Mouse (Mus musculus) spleen, adult 2 months (tissue): ENCODE data around the gene Zfp978.
"Not testable (repeated sequence)": the region's sequence is repeated elsewhere in the genome, so short reads cannot be mapped to it uniquely, and the experiment has no call there.

Experiments
- CTCF ChIP-seq: fragments of 200-500 bp; IDR thresholded peaks from 2 replicates; pipeline ENCODE4 v1.5.1; 2011; ENCODE audit warnings: mild to moderate bottlenecking, inconsistent platforms; ENCODE audit not compliant: insufficient read depth, insufficient read length, insufficient replicate concordance; ENCODE audit errors: extremely low read depth
- POLR2A ChIP-seq: fragments of 200-500 bp; IDR thresholded peaks from 2 replicates; pipeline ENCODE4 v1.6.1; 2011; ENCODE audit warnings: low read depth, low read length, inconsistent platforms

DNA sequence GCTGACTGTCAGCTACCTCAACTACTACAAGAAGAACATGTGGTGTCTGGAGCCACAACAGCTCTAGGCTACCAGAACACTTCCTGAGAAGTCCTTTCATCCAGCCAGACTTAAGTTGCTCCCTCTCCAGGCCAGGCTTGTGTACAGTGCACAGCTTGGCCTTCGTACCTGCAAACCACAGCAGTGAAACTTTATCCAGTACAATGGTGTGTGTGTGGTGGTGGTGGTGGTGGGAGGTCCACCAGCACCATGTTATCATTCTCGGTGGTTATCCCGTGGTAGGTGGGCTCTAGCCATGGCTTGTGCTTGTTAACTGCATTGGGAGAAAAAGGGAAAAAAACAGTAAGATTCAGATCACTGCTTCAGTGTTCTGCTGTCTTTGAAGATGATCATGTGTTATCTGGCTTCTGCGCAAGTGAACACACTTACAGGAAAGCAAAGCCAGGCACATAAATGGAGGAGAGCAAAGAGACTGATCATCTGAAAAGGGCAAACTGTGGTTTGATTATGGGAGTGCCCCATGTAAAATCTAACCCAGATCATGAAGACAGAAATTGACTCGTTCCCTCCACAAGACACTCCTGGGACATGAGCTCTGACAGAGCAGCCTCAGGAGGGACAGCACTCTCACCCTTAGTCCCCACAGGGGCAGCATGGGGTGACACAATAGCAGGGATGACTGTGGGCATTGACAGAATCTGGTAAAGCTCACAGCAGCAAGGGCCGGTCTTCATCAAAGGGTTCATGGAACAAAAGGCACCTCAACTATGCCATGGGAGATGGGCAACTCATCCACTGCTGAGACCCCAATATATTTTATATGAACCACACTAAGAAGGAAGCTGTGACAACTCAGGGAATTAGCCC lies 17.8 kb upstream of the Zfp978 start:
- not testable (repeated sequence) for TF ChIP-seq CTCF, POLR2A
